ENCODE assay signal across 21 mouse cellular contexts in the genomic region with DNA sequence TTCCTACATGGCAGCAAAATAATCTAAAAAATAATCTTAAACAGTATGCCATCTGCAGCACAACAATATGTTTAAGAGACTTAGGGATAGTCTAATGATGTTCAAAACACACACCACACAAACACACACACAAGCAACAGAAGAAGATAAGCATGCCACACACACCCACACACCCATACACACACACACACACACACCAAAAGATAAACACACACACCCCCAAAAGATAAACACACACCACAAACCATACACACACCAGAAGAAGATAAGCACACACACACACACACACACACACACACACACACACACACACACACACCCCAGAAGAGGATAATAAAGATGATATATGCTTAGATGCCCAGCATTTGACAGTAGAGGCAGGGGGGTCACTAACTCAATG. TPM values are rescaled to one million over a fixed set of nuclear protein-coding genes. Genes with fewer than 3 reads are reported as not detected.
A peak's percentile ranks its signal among the peaks of the same experiment; 100 is the strongest.
DNase-seq lines count a peak whose midpoint lies in the region; ATAC-seq lines count a peak whose summit lies in the region.
"Had no signal": no experiment of that assay in that cellular context is flagged by ENCODE, and none has a peak within 500 bp of the region (broad histone marks: within the 10 kb centered on the region; RNA-seq: fewer than 3 reads in every experiment).

No protein-coding gene starts in this region.

- no peaks in the 10 kb centered on the region for H3K36me3 ChIP-seq in heart, embryonic 12.5 days
- H3K36me3 ChIP-seq in liver, embryonic 12.5 days = no peaks in the 10 kb centered on the region
- H3K36me3 ChIP-seq in liver, embryonic 16.5 days (ENCODE audit: control insufficient read depth, insufficient read depth) = no peaks in the 10 kb centered on the region
- H3K36me3 ChIP-seq: embryonic facial prominence, embryonic 13.5 days; forebrain, embryonic 12.5 days; heart, embryonic 13.5 days; hindbrain, embryonic 12.5 days had no signal

- 0 out of 2 replicates have a peak, but pooled peaks have one; percentile 35 for ATAC-seq in heart, embryonic 12.5 days (ENCODE audit: insufficient number of reproducible peaks, low FRiP score)
- ATAC-seq in liver, embryonic 12.5 days = peak; percentile 43
- ATAC-seq in liver, embryonic 16.5 days (ENCODE audit: low read depth) = peak; percentile 57
- ATAC-seq: activated CD4-positive, CD25-positive, alpha-beta regulatory T cell, adult 4 months; forebrain, embryonic 16.5 days; hindbrain, embryonic 16.5 days; Patski had no signal

- H3K9ac ChIP-seq in heart, embryonic 12.5 days = no peak overlapping the region
- no peak overlapping the region for H3K9ac ChIP-seq in liver, embryonic 12.5 days
- no peak overlapping the region for H3K9ac ChIP-seq in liver, embryonic 16.5 days (ENCODE audit: low read depth, low read length)
- H3K9ac ChIP-seq: embryonic facial prominence, embryonic 13.5 days; forebrain, embryonic 12.5 days; heart, embryonic 13.5 days; hindbrain, embryonic 12.5 days had no signal

- no peak overlapping the region for H3K4me2 ChIP-seq in heart, embryonic 12.5 days
- no peak overlapping the region for H3K4me2 ChIP-seq in liver, embryonic 12.5 days
- no peak overlapping the region for H3K4me2 ChIP-seq in liver, embryonic 16.5 days (ENCODE audit: low read depth, low read length)
- H3K4me2 ChIP-seq: embryonic facial prominence, embryonic 13.5 days; forebrain, embryonic 12.5 days; heart, embryonic 13.5 days; hindbrain, embryonic 12.5 days had no signal

- no peaks in the 10 kb centered on the region for H3K4me1 ChIP-seq in heart, embryonic 12.5 days (replicated peaks)
- peaks cover 58% of the 10 kb centered on the region for H3K4me1 ChIP-seq in liver, embryonic 12.5 days
- peaks cover 38% of the 10 kb centered on the region for H3K4me1 ChIP-seq in liver, embryonic 16.5 days (ENCODE audit: control insufficient read depth, low read depth, low read length)
- H3K4me1 ChIP-seq: forebrain, embryonic 12.5 days; hindbrain, embryonic 12.5 days had no signal

- intact Hi-C loops in heart, postnatal 36 days (cut with DNase I) = no loop called here

- H3K9me3 ChIP-seq in heart, embryonic 12.5 days (replicated peaks) = no peaks in the 10 kb centered on the region
- no peaks in the 10 kb centered on the region; the same call in 1 of the 2 replicates for H3K9me3 ChIP-seq in liver, embryonic 12.5 days (replicated peaks)
- H3K9me3 ChIP-seq in liver, embryonic 16.5 days (replicated peaks; ENCODE audit: control insufficient read depth, low read length) = peaks cover 2% of the 10 kb centered on the region; the same call in 1 of the 2 replicates
- H3K9me3 ChIP-seq: embryonic facial prominence, embryonic 13.5 days; forebrain, embryonic 12.5 days; hindbrain, embryonic 12.5 days had no signal

- no peaks in the 10 kb centered on the region for H3K27me3 ChIP-seq in heart, embryonic 12.5 days (replicated peaks)
- peaks cover 13% of the 10 kb centered on the region for H3K27me3 ChIP-seq in liver, embryonic 12.5 days (replicated peaks)
- no peaks in the 10 kb centered on the region; the same call in 1 of the 2 replicates for H3K27me3 ChIP-seq in liver, embryonic 16.5 days (ENCODE audit: control insufficient read depth, insufficient read depth, low read depth, low read length)
- H3K27me3 ChIP-seq: embryonic facial prominence, embryonic 13.5 days; forebrain, embryonic 12.5 days; heart, embryonic 13.5 days; hindbrain, embryonic 12.5 days had no signal

- no peak overlapping the region for H3K4me3 ChIP-seq in heart, embryonic 12.5 days
- no peak overlapping the region for H3K4me3 ChIP-seq in liver, embryonic 12.5 days
- H3K4me3 ChIP-seq in liver, embryonic 16.5 days (ENCODE audit: low read depth, low read length) = no peak overlapping the region
- H3K4me3 ChIP-seq: embryonic facial prominence, embryonic 13.5 days; forebrain, embryonic 12.5 days; heart, embryonic 13.5 days; hindbrain, embryonic 12.5 days had no signal

- no peak overlapping the region for H3K27ac ChIP-seq in heart, embryonic 12.5 days (ENCODE audit: poor library complexity, severe bottlenecking)
- peak overlapping the region; percentile 73 for H3K27ac ChIP-seq in liver, embryonic 12.5 days
- H3K27ac ChIP-seq in liver, embryonic 16.5 days (ENCODE audit: low read length) = peak overlapping the region; percentile 24; the same call in 1 of the 2 replicates
- H3K27ac ChIP-seq: embryonic facial prominence, embryonic 13.5 days; forebrain, embryonic 12.5 days; heart, embryonic 13.5 days; hindbrain, embryonic 12.5 days had no signal

- DNase-seq in heart, postnatal 36 days = no peak
- DNase-seq in lung, postnatal 25 days (ENCODE audit: low spot score) = no peak
- DNase-seq in gastrocnemius, postnatal 10 days = no peak
- DNase-seq in cerebellum, adult 11 months = no peak
- DNase-seq: adrenal gland, postnatal 14 days; cerebellum, adult 11-12 months; cerebellum, adult 9-10 months; cerebellum, postnatal 25 days; gastrocnemius, postnatal 25 days; heart, postnatal 4 days had no signal

RNA-seq across cellular contexts. Expression of gene Ncf4, which starts 26.6 kb away (rescaled TPM):
- polyA plus RNA-seq in heart, embryonic 12.5 days (2016; fragmentation: Nextera tagmentation; extraction: Ambion mirVana) = 11.2 and 13.7 TPM in 2 replicates
- 1 to 10 TPM; 1.0 to 3.2 TPM for total RNA-seq in heart, postnatal 36 days (2021)
- 31.4 and 37.5 TPM in 2 replicates for polyA plus RNA-seq in liver, embryonic 12.5 days (2016; fragmentation: Nextera tagmentation; extraction: Ambion mirVana)
- polyA plus RNA-seq in liver, embryonic 16.5 days (2015; fragmentation: Nextera tagmentation; extraction: Ambion mirVana) = 47.8 and 49.9 TPM in 2 replicates
- 1 to 10 TPM in 1 of 2 experiments, under 1 TPM in 1; 0.96 to 2.1 TPM for total RNA-seq in gastrocnemius, postnatal 10 days (2021)

RNA-seq across cellular contexts. Expression of gene Csf2rb2, which starts 34.3 kb away (rescaled TPM):
- 0.48 and 0.51 TPM in 2 replicates for polyA plus RNA-seq in heart, embryonic 12.5 days (2016; fragmentation: Nextera tagmentation; extraction: Ambion mirVana)
- under 1 TPM; 0.68 to 0.86 TPM for total RNA-seq in heart, postnatal 36 days (2021)
- 0.79 and 1.0 TPM in 2 replicates for polyA plus RNA-seq in liver, embryonic 12.5 days (2016; fragmentation: Nextera tagmentation; extraction: Ambion mirVana)
- 1.3 and 1.9 TPM in 2 replicates for polyA plus RNA-seq in liver, embryonic 16.5 days (2015; fragmentation: Nextera tagmentation; extraction: Ambion mirVana)
- total RNA-seq in gastrocnemius, postnatal 10 days (2021) = 1 to 10 TPM; 2.3 to 2.4 TPM
- polyA plus RNA-seq: activated CD4-positive, CD25-positive, alpha-beta regulatory T cell, adult 4 months had no signal

RNA-seq across cellular contexts. Expression of gene Csf2rb, which starts 54.3 kb away (rescaled TPM):
- polyA plus RNA-seq in heart, embryonic 12.5 days (2016; fragmentation: Nextera tagmentation; extraction: Ambion mirVana) = 2.4 and 3.1 TPM in 2 replicates
- total RNA-seq in heart, postnatal 36 days (2021) = 1 to 10 TPM; 2.5 to 2.6 TPM
- 3.6 and 3.9 TPM in 2 replicates for polyA plus RNA-seq in liver, embryonic 12.5 days (2016; fragmentation: Nextera tagmentation; extraction: Ambion mirVana)
- polyA plus RNA-seq in liver, embryonic 16.5 days (2015; fragmentation: Nextera tagmentation; extraction: Ambion mirVana) = 5.7 and 7.1 TPM in 2 replicates
- total RNA-seq in gastrocnemius, postnatal 10 days (2021) = 1 to 10 TPM; 4.0 to 4.4 TPM
